Mouse (Mus musculus): ENCODE data around the gene Cbx4. TPM values are rescaled to one million over a fixed set of nuclear protein-coding genes. Genes with fewer than 3 reads are reported as not detected.

Cbx4 gene
- polyA plus RNA-seq, 1 experiment from 2014 or later = 7.7 TPM

DNA sequence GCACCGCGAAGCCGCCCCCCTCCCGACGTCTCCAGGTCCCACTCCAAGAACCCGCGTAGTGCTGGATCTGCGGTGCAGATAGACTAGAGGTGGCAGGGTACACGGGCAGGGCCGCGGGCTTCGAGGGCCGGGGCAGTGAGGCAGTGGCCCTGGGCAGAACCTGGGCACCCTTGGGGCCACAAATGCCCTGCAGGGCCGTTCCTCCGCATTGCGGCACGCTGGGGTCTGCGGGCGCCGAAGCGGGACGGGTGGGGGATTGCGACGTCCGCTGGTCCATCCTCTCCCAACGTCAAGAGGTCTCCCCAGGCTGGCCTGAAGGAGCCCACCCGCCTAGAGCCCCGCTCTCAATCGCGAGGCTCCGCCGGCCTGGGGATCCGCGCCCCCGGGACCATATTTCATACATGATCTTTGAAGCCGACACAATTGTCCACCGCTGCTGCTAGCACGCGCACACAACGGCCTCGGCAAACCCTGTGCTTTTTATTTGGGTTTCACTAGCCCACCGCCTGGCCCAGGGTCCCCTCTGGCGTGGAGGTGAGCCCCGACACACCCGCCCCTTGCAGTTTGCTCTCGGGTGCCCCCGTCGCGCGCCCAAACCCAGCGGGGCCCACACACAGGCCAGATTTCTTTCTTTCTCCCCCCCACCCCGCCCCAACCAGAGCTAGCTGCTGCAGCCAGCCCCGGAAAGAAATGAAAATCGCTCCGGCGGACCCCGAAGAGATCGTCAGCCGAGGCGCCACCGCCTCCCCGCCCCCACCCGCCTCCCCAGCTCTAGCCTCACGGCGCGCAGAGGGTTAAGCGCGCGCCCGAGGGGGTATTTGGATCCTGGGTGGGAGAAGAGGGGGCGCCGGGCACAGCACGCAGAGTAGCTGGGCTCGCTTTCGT, 4.3 kb upstream of the Cbx4 start:
- H3K9me3 ChIP-seq (replicated peaks; ENCODE audit: control insufficient read depth, low read length) = no peaks in the 10 kb centered on the region
- H3K27ac ChIP-seq (ENCODE audit: low read depth, low read length) = no peak overlapping the region
- H3K27me3 ChIP-seq (ENCODE audit: control insufficient read depth, insufficient read depth, low read length) = peaks cover 36% of the 10 kb centered on the region
- peaks cover 31% of the 10 kb centered on the region for H3K4me1 ChIP-seq (ENCODE audit: control insufficient read depth, insufficient read depth, low read length)
- H3K9ac ChIP-seq (ENCODE audit: low read depth, low read length) = peak overlapping the region; percentile 71
- no peaks in the 10 kb centered on the region for H3K36me3 ChIP-seq (ENCODE audit: control insufficient read depth, insufficient read depth, low read length)
- no peak for ATAC-seq (replicated peaks; ENCODE audit: insufficient number of reproducible peaks, low FRiP score, low TSS enrichment)
- WGBS (ENCODE audit: insufficient replicate concordance) = under 1% methylated on average over 68 of the region's 75 CpGs
- H3K4me3 ChIP-seq (ENCODE audit: low read depth, low read length) = peak overlapping the region; percentile 55
- H3K4me2 ChIP-seq = peak overlapping the region; percentile 84

- H3K27me3 ChIP-seq (ENCODE audit: control insufficient read depth, insufficient read depth, low read length) = peaks cover 36% of the 10 kb centered on the region
- peak overlapping the region; percentile 84 for H3K4me2 ChIP-seq
- peak overlapping the region; percentile 71; the same call in 1 of the 2 replicates for H3K9ac ChIP-seq (ENCODE audit: low read depth, low read length)
- no peaks in the 10 kb centered on the region for H3K36me3 ChIP-seq (ENCODE audit: control insufficient read depth, insufficient read depth, low read length)
- H3K27ac ChIP-seq (ENCODE audit: low read depth, low read length) = no peak overlapping the region
- no peak for ATAC-seq (replicated peaks; ENCODE audit: insufficient number of reproducible peaks, low FRiP score, low TSS enrichment)
- under 1% methylated on average over 41 of the region's 41 CpGs for WGBS (ENCODE audit: insufficient replicate concordance)
- peaks cover 27% of the 10 kb centered on the region for H3K4me1 ChIP-seq (ENCODE audit: control insufficient read depth, insufficient read depth, low read length)
- no peaks in the 10 kb centered on the region for H3K9me3 ChIP-seq (replicated peaks; ENCODE audit: control insufficient read depth, low read length)
- peak overlapping the region; percentile 55 for H3K4me3 ChIP-seq (ENCODE audit: low read depth, low read length)
These were observed 3.4 kb upstream of the Cbx4 start for GRCm38 (mm10) chr11:119089235-119090075.

GRCm38 (mm10) chr11:119088391-119089234, 2.6 kb upstream of the Cbx4 start:
- Histone ChIP-seq H3K4me2 (peak overlapping the region; percentile 84), H3K9ac (ENCODE audit: low read depth, low read length) (no peak overlapping the region), H3K4me3 (ENCODE audit: low read depth, low read length) (no peak overlapping the region; the same call in 1 of the 2 replicates), H3K27me3 (ENCODE audit: control insufficient read depth, insufficient read depth, low read length) (peaks cover 37% of the 10 kb centered on the region), H3K36me3 (ENCODE audit: control insufficient read depth, insufficient read depth, low read length) (no peaks in the 10 kb centered on the region), H3K9me3 (replicated peaks; ENCODE audit: control insufficient read depth, low read length) (no peaks in the 10 kb centered on the region), H3K27ac (ENCODE audit: low read depth, low read length) (no peak overlapping the region), H3K4me1 (ENCODE audit: control insufficient read depth, insufficient read depth, low read length) (peaks cover 35% of the 10 kb centered on the region)
- ATAC-seq (replicated peaks; ENCODE audit: insufficient number of reproducible peaks, low FRiP score, low TSS enrichment) = no peak
- WGBS (ENCODE audit: insufficient replicate concordance) = 1% methylated on average over 28 of the region's 28 CpGs

DNA sequence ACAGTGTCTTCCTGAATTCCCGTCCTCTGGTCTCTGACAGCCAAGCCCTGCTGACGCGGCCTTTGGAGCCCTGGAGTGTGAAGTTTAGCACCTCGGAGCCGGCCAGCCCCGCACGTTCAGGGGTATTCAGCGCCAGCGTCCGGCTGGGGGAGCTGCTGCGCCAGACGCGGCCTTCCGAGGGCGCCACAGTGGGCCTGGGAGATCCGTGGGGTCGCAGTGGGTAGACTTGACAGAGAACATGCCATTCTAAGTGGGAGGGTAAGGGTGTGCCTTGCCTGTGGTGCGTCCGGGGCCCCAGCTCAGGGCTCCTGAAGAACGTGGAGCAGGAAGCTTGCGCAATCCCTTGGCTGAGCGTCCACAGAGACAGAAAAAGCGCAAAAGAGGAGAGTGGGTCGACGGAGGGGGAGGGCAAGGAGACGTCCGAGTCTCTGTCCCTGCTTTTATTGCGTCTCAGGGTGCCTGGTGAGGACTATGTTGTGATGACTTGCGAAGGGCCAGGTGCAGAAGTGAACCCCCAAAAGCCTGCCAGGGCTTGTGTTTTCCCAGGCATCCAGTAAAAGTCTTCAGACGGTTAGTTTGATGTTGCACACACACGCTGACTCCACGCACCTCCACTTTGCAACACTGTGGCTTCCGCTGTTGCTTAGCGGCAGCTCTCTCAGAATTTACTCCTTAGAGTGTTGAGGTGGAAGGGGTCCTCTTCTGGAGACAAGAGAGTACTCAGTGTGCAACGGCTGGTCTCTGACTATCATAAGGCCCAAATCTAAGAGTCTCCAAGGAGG, 1.5 kb upstream of the Cbx4 start:
- no peak for ATAC-seq (replicated peaks; ENCODE audit: insufficient number of reproducible peaks, low FRiP score, low TSS enrichment)
- no peaks in the 10 kb centered on the region for H3K36me3 ChIP-seq (ENCODE audit: control insufficient read depth, insufficient read depth, low read length)
- peak overlapping the region; percentile 44 for H3K4me2 ChIP-seq
- H3K4me3 ChIP-seq (ENCODE audit: low read depth, low read length) = no peak overlapping the region
- H3K9ac ChIP-seq (ENCODE audit: low read depth, low read length) = no peak overlapping the region; the same call in 1 of the 2 replicates
- H3K27ac ChIP-seq (ENCODE audit: low read depth, low read length) = no peak overlapping the region
- 3% methylated on average over 35 of the region's 35 CpGs for WGBS (ENCODE audit: insufficient replicate concordance)
- H3K4me1 ChIP-seq (ENCODE audit: control insufficient read depth, insufficient read depth, low read length) = peaks cover 46% of the 10 kb centered on the region
- peaks cover 47% of the 10 kb centered on the region for H3K27me3 ChIP-seq (ENCODE audit: control insufficient read depth, insufficient read depth, low read length)
- no peaks in the 10 kb centered on the region for H3K9me3 ChIP-seq (replicated peaks; ENCODE audit: control insufficient read depth, low read length)

DNA sequence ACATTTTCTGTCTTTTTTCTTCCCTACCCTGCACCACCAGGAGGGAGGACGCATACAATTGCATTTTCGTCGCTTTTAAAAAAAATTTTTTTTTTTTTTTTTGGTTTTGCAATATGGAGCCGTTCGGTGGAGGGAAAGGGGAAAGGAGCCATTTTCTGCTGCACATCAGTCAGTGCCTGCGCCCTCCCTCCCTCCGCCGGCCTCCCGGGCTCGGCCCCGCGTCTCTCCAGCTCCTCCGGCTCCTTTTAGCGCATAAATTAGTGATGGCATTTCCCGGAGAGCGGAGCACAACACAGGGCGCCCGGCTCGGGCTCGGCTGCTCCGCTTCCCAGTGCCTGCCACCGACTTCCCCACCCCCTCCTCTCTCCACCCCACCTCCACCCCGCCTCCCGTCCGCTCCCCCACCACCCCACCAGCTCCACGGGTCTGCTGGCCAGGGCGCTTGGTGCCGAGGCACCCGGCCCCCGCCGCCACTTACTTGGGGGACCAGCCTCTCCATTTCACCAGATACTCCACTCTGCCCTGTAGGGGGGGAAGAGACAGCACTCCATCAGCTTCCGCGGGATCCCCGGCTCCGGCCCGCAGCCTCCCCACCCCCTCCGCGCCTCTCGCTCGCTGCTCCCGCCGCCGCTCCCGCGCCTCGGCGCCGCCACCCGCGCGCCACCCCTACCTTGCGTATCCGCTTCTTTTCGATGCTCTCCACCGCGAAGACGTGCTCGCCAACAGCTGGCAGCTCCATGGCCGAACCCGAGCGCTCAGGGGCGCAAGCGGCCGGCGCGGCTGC, 550 bp downstream of the Cbx4 start:
- Histone ChIP-seq H3K36me3 (ENCODE audit: control insufficient read depth, insufficient read depth, low read length) (peaks cover 8% of the 10 kb centered on the region), H3K9ac (ENCODE audit: low read depth, low read length) (peak overlapping the region; percentile 96), H3K4me1 (ENCODE audit: control insufficient read depth, insufficient read depth, low read length) (peaks cover 61% of the 10 kb centered on the region), H3K9me3 (replicated peaks; ENCODE audit: control insufficient read depth, low read length) (no peaks in the 10 kb centered on the region), H3K27me3 (ENCODE audit: control insufficient read depth, insufficient read depth, low read length) (peaks cover 62% of the 10 kb centered on the region), H3K4me2 (peak overlapping the region; percentile 91), H3K27ac (ENCODE audit: low read depth, low read length) (peak overlapping the region; percentile 98), H3K4me3 (ENCODE audit: low read depth, low read length) (peak overlapping the region; percentile 84)
- ATAC-seq (replicated peaks; ENCODE audit: insufficient number of reproducible peaks, low FRiP score, low TSS enrichment) = peak; percentile 37; the same call in 1 of the 2 replicates
- WGBS (ENCODE audit: insufficient replicate concordance) = under 1% methylated on average over 66 of the region's 66 CpGs

DNA sequence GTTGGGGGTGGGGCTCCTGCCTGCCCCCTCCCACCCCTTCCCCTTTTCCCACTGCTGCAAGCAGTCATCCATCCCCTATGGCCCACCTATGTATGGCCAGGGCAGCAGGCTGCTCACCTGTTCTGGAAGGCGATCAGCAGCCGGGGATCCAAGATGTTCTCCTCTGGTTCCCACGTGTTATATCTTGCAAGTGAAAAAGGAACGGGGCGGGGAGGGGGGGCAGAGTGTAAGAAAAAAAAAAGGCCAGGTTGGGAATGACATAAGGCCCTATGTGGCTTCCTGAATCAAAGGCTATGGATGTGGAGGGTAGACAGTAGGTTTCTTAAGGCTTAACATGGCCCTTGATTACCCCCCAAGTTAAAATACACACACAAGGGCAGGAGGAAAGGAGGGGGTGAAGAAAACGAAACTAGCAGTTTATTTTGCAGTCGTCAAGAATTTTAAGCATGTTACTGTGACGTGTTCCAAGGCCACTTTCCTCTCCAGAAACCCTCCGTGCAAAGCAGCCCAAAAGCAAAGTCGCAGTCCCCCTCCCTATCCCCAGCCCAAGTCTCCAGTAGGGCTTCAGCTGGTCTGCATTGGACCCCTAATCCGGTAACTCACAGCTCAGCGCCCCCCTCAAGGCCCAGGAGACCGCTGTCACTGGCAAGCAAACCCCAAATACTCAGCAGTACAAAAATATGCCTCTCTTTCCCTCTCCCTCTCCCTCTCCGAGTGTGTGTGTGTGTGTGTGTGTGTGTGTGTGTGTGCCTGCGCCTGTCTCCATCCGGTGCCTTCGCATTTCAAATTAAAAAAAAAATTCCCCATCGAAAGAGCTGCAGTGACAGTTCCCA, 1.4 kb downstream of the Cbx4 start:
- H3K27me3 ChIP-seq (ENCODE audit: control insufficient read depth, insufficient read depth, low read length) = peaks cover 58% of the 10 kb centered on the region

More for the DNA sequence above, 1.4 kb downstream of the Cbx4 start:
- 2% methylated on average over 18 of the region's 18 CpGs for WGBS (ENCODE audit: insufficient replicate concordance)
- ATAC-seq (replicated peaks; ENCODE audit: insufficient number of reproducible peaks, low FRiP score, low TSS enrichment) = no peak
- H3K9me3 ChIP-seq (replicated peaks; ENCODE audit: control insufficient read depth, low read length) = no peaks in the 10 kb centered on the region
- H3K27ac ChIP-seq (ENCODE audit: low read depth, low read length) = peak overlapping the region; percentile 98
- H3K4me2 ChIP-seq = peak overlapping the region; percentile 91
- peaks cover 9% of the 10 kb centered on the region for H3K36me3 ChIP-seq (ENCODE audit: control insufficient read depth, insufficient read depth, low read length)
- H3K4me1 ChIP-seq (ENCODE audit: control insufficient read depth, insufficient read depth, low read length) = peaks cover 63% of the 10 kb centered on the region
- H3K9ac ChIP-seq (ENCODE audit: low read depth, low read length) = peak overlapping the region; percentile 96
- peak overlapping the region; percentile 84 for H3K4me3 ChIP-seq (ENCODE audit: low read depth, low read length)
